Mouse (Mus musculus) activated CD4-positive, CD25-positive, alpha-beta regulatory T cell, adult 4 months (primary cell): ENCODE data around the gene Rprd2. TPM values are rescaled to one million over a fixed set of nuclear protein-coding genes. Genes with fewer than 3 reads are reported as not detected.

Experiments used
- ATAC-seq: one replicate; pipeline ENCODE4 v1.8.0; 2017
- polyA plus RNA-seq, 2 experiments: library from polyadenylated mRNA; unstranded; fragments of 100-300 nt; shearing (Covaris generic); gene quantifications; one replicate each; pipeline ENCODE4 v1.2.1; 2017

Gene Rprd2
- polyA plus RNA-seq, 2 experiments from 2014 or later: 22.7 to 26.4 TPM

DNA sequence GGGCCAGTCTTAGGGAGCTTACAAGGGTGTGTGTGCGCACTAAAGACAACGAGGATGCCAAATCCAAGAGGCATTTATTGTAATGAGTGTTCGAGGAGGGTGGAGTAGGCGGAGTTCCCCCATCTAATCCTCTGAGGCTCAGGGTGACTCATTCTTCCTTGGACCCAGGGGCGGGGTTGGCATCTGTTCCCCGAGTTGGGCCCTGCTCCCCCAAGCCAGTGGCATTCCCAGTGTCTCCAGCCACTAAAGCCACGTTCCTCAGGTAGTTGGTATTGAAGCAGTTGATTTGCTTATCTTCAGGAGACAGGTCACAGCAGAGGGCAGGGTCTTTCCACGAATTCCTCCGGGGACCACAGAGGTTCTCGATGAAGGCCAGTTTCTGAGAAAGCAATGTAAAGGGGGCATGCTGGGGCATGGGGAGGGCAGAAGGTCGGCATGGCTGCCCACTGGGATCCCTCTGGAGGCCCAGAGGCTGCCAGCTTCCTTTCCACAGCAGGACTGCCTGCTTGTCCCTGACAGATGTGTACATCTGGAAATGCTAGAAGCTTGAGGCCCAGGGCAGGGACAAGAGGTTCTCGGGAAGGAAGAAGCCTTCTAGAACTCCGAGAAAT, 84.5 kb downstream of the Rprd2 start:
- no peak for ATAC-seq

DNA sequence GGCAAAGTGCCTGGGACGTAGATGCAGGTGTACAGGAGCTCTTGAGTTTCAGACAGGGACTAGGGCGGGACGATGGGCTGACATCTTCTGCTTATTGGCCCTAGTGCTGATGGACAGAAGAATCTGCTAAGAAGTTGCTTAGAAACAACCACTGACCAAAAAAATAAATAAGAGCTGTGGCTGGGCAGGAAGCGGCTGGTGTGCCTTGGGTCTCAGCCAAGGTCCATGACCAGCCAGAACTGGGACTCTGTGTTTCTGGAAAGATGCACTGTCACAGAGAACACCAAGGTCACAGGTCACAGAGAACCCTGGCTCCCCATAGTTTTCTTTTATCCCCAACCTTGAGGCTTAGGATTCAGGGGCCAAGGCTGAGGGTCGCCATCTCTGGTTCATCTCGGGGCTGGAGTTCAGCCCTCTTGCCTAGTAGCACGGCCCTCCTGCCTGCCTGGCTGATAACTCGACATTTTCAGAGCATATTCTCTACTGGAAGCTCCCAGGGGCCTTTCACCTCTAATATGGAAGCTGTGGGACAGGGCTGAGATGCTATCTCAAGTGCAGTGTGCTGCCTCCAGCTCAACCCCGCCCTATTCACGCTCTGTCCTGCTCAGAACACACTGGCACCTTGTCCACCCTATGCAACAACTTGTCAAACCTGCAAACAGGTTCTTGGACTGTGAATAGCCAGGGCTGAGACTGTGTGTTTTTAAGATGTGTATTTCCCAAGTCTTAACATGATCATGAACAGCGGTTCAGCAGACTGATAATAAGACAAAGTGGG, 85.7 kb downstream of the Rprd2 start:
- ATAC-seq: no peak

DNA sequence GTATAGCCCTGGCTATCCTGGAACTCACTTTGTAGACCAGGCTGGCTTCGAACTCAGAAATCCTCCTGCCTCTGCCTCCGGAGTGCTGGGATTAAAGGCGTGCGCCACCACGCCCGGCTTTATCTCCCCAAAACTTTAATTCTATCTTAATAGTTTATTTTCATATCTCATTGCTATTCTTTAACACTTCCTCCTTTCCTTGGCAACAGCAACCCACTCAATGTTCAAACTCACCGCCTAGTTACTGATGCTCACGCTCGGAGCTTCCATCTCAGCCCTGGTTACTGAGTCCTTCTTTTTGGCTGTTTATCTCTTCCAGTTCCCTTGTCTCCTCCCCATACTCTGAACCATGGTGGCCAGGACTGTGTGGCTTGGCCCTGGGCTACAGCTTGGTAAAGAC, 86.4 kb downstream of the Rprd2 start:
- ATAC-seq: no peak

DNA sequence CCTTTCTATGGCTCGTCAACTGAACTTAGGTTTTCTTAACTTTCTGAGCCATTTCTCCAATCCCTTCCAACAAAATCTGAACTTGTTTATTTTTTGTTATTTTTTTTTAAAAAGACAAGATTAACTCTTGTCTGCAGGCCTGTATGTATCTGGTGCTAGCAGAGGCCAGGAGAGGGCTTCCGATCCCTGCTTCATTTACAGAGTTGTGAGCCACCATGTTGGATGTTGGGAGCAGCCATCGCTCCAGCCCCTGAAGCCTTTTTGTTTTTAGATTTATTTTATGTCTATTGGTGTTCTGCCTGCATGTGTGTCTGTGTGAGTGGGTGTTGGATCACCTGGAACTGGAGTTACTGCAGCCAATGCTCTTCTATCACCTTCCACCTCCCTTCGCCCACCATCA, 86.9 kb downstream of the Rprd2 start:
- ATAC-seq: no peak

DNA sequence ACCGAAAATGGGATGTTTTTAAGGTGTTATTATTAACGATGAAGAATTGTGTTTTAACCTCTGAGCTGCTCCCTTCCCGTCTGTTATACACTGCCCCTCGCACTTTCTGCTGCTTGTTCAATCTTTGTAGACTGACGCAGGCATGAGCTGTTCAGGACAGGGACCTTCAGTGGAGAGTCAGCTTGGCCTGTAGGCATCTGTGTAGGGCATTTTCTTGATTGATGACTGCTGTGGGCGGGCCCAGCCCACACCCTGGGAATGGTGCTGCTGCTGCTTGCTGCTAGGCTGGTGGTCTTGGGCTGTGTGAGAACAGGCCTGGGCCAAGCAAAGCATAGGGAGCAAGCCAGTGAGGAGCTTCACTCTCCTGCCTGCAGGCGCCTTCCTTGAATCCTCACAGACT, 88.2 kb downstream of the Rprd2 start:
- no peak for ATAC-seq

DNA sequence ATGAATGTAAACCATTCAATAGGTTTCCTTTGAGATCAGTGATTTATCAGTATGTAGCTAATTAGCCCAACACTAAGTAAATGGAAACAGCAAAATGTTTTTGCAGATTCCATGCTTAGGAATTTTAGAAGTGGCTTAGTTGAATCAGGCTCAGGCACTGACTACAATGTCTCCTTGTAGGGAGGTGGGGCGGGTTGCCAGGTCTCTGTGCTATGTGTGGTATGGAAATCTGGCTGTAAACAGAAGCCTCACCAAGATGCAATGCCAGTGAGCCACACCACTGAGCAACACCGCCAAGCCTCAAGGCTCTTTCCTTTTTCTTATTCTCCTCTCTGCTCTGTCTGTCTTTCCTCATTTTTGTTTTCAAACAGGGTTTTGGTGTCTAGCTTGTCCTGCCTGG, 89.8 kb downstream of the Rprd2 start:
- ATAC-seq: no peak

DNA sequence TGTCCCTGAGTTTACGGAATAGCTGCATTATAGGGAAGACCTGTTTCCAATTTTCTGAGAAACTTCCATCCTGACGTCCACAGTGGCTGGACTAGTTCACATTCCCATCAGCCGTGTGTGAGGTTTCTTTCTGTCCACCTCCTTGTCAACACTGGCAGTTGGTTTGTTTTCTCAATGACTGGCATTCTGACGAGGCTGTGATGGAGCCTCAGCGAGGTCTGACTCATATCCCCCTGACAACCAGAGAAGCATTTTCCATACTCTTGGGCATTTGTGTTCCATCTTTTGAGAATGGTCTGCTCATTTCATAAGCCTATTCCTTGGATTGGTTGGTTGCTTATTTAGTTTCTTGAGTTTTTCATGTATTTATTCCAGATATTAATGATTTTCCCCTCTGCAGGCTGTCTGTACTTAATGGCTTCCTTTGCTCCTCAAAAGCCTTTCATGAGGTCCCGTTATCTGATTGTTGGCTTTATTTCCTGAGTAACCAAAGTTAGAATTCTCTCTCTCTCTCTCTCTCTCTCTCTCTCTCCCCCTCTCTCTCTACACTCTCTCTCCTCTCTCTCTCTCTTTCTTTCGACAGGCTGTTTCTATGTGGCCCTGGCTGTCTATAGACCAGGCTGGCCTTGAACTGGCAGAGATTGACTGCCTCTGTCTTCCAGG, 91.8 kb downstream of the Rprd2 start:
- no peak for ATAC-seq

DNA sequence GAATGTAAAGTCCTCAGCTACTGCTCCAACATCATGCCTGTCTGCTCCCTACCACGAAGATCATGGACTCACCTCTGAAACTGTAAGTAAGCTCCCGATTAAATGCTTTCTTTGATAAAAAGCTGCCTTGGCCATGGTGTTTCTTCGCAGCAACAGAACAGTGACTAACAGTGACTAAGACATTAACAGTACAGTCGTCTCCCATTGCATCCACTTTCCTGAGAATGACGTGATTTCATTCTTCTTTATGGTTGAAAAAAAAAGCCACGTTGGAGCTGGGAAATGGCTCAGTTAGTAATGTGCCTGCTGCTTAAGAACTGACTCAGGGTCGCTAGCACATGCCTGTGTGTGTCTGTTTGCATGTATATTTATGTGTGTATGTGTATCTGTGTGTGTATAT, 92.8 kb downstream of the Rprd2 start:
- ATAC-seq: no peak

DNA sequence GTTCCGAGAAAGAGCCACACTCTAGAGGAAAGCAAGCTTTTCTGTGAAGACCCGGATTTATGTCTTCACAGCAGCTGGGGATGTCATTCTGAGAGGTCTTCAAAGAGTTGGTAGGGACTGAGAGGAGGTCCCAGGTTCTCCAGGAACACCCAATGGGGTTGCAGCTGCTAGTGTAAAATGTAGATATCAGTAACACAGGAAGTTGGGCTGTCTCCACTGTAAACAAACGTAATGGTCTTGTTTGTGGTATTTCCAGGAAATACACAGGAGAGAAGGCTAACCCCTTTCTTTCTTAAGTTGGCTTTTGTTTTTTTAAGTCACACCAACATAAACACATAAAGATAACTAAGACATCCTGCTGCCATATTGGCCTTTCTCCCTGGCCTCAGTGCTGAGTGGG, 96.3 kb downstream of the Rprd2 start:
- ATAC-seq: peak; percentile 85

DNA sequence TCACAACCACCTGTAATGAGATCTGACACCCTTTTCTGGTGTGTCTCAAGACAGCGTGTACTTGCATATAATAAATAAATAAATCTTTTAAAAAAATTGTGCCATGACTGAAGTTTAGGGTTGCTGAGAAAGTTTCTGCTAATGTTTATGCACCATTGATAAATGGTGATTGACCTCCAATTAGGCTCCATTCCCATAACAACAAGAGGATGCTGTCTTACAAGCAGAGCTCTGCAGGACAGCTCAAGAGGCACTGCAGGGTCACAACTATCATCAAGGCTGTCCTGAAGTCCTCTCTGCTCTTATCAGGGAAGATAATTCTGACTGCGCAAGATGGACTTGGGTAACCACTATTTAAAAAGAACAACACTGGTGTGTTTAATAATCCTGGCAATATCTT, 100.5 kb downstream of the Rprd2 start:
- no peak for ATAC-seq

DNA sequence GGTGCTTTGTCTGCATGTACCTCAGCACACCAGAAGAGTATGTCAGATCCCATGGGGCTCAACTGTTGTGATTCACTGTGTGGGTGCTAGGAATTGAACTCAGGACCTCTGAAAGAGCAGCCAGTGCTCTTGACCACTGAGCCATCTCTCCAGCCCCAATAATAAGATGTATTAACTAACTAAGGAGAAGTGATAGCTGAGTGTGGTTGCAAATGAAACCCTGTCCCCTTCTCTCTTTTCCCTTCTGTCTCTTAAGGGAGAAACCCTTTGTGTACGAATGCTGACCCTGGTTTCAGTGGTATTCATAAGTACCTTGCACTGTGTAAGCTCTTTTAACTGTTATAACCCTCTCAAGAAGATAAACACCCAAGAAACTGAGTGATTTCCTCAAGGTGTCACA, 102.6 kb downstream of the Rprd2 start:
- ATAC-seq: no peak

Other genes with a start within 250 kb of the Rprd2 start
- gene Golph3l, start 229.9 kb downstream of the Rprd2 start, polyA plus RNA-seq: 10 to 100 TPM; 28.3 to 34.6 TPM
- 10 to 100 TPM; 67.7 to 82.4 TPM for gene Ensa, start 193.9 kb downstream of the Rprd2 start, polyA plus RNA-seq
- 10 to 100 TPM; 62.9 to 76.7 TPM for gene Mcl1, start 160.1 kb downstream of the Rprd2 start, polyA plus RNA-seq
- 1 to 10 TPM; 3.2 to 3.5 TPM for gene Adamtsl4, start 130.9 kb downstream of the Rprd2 start, polyA plus RNA-seq
- gene Ecm1, start 79.3 kb downstream of the Rprd2 start, polyA plus RNA-seq: 100 to 1,000 TPM; 115 to 149 TPM
- 10 to 100 TPM; 67.4 to 73.6 TPM for gene Tars2, start 58.7 kb downstream of the Rprd2 start, polyA plus RNA-seq
- gene Prpf3, start 37.0 kb upstream of the Rprd2 start, polyA plus RNA-seq: 10 to 100 TPM; 31.7 to 44.5 TPM
- 100 to 1,000 TPM; 334 to 354 TPM for gene Mrps21, start 52.7 kb upstream of the Rprd2 start, polyA plus RNA-seq
- gene Ciart, start 63.4 kb upstream of the Rprd2 start, polyA plus RNA-seq: 1 to 10 TPM; 4.4 to 7.0 TPM
- 1 to 10 TPM; 1.2 to 1.5 TPM for gene BC028528, start 73.1 kb upstream of the Rprd2 start, polyA plus RNA-seq
- gene Aph1a, start 75.1 kb upstream of the Rprd2 start, polyA plus RNA-seq: 10 to 100 TPM; 32.2 to 44.2 TPM
- gene Car14, start 85.8 kb upstream of the Rprd2 start, polyA plus RNA-seq: not detected
- 100 to 1,000 TPM; 162 to 218 TPM for gene Anp32e, start 110.4 kb upstream of the Rprd2 start, polyA plus RNA-seq
- 10 to 100 TPM in 1 of 2 experiments, 1 to 10 TPM in 1; 7.5 to 12.8 TPM for gene Plekho1, start 177.1 kb upstream of the Rprd2 start, polyA plus RNA-seq
- 10 to 100 TPM; 18.8 to 22.7 TPM for gene Vps45, start 239.6 kb upstream of the Rprd2 start, polyA plus RNA-seq